Mouse (Mus musculus): ENCODE measurements around the gene Lamtor2. TPM values are rescaled to one million over a fixed set of nuclear protein-coding genes. Genes with fewer than 3 reads are reported as not detected.

The Lamtor2 gene
- polyA plus RNA-seq, 1 experiment from 2014 or later: 95.9 TPM

GRCm38 (mm10) chr3:88540085-88540484, 12.8 kb downstream of the Lamtor2 start:
- Histone ChIP-seq H3K27ac (no peak overlapping the region), H3K27me3 (no peaks in the 10 kb centered on the region), H3K36me3 (no peaks in the 10 kb centered on the region), H3K9ac (no peak overlapping the region; the same call in 1 of the 2 replicates), H3K4me1 (replicated peaks) (peaks cover 53% of the 10 kb centered on the region), H3K4me2 (no peak overlapping the region), H3K4me3 (replicated peaks) (no peak overlapping the region), H3K9me3 (replicated peaks) (no peaks in the 10 kb centered on the region)
- ATAC-seq (ENCODE audit: low read depth) (no peak), DNase-seq (no peak)
- WGBS (ENCODE audit: insufficient replicate concordance): 60% methylated on average over 5 of the region's 5 CpGs

GRCm38 (mm10) chr3:88539397-88539796, 13.5 kb downstream of the Lamtor2 start:
- no peaks in the 10 kb centered on the region for H3K9me3 ChIP-seq (replicated peaks)
- no peaks in the 10 kb centered on the region for H3K36me3 ChIP-seq
- H3K4me3 ChIP-seq (replicated peaks): no peak overlapping the region
- no peaks in the 10 kb centered on the region for H3K27me3 ChIP-seq
- WGBS (ENCODE audit: insufficient replicate concordance): 43% methylated on average over 3 of the region's 3 CpGs
- H3K4me1 ChIP-seq (replicated peaks): peaks cover 53% of the 10 kb centered on the region
- DNase-seq (no peak), ATAC-seq (ENCODE audit: low read depth) (no peak)
- no peak overlapping the region for H3K4me2 ChIP-seq
- no peak overlapping the region for H3K27ac ChIP-seq
- no peak overlapping the region for H3K9ac ChIP-seq

- ATAC-seq (ENCODE audit: low read depth) (no peak), DNase-seq (no peak)
- Histone ChIP-seq H3K9me3 (replicated peaks) (no peaks in the 10 kb centered on the region), H3K4me1 (replicated peaks) (peaks cover 59% of the 10 kb centered on the region), H3K4me2 (no peak overlapping the region), H3K27ac (no peak overlapping the region), H3K9ac (no peak overlapping the region), H3K27me3 (peaks cover 4% of the 10 kb centered on the region; the same call in 1 of the 2 replicates), H3K4me3 (replicated peaks) (no peak overlapping the region), H3K36me3 (no peaks in the 10 kb centered on the region)
- WGBS (ENCODE audit: insufficient replicate concordance): 65% methylated on average over 9 of the region's 9 CpGs
Measured at GRCm38 (mm10) chr3:88538271-88539145, 14.4 kb downstream of the Lamtor2 start.

GRCm38 (mm10) chr3:88537146-88537545, 15.7 kb downstream of the Lamtor2 start:
- Histone ChIP-seq H3K9me3 (replicated peaks) (no peaks in the 10 kb centered on the region), H3K4me2 (peak overlapping the region; percentile 98), H3K27me3 (peaks cover 16% of the 10 kb centered on the region), H3K4me3 (replicated peaks) (peak overlapping the region; percentile 61), H3K4me1 (replicated peaks) (peaks cover 71% of the 10 kb centered on the region), H3K36me3 (no peaks in the 10 kb centered on the region), H3K9ac (peak overlapping the region; percentile 68; the same call in 1 of the 2 replicates), H3K27ac (peak overlapping the region; percentile 60; the same call in 1 of the 2 replicates)
- 73% methylated on average over 6 of the region's 6 CpGs for WGBS (ENCODE audit: insufficient replicate concordance)
- ATAC-seq (ENCODE audit: low read depth) (no peak), DNase-seq (no peak)

GRCm38 (mm10) chr3:88536103-88536930, 16.6 kb downstream of the Lamtor2 start:
- peak; percentile 81 for DNase-seq
- Histone ChIP-seq H3K9me3 (replicated peaks) (no peaks in the 10 kb centered on the region), H3K27me3 (peaks cover 16% of the 10 kb centered on the region), H3K4me3 (replicated peaks) (peak overlapping the region; percentile 61), H3K27ac (peak overlapping the region; percentile 74), H3K36me3 (no peaks in the 10 kb centered on the region), H3K9ac (peak overlapping the region; percentile 68), H3K4me2 (peak overlapping the region; percentile 98), H3K4me1 (replicated peaks) (peaks cover 78% of the 10 kb centered on the region)
- peak; percentile 84 for ATAC-seq (ENCODE audit: low read depth)
- WGBS (ENCODE audit: insufficient replicate concordance): 3% methylated on average over 61 of the region's 64 CpGs

GRCm38 (mm10) chr3:88535527-88535926, 17.3 kb downstream of the Lamtor2 start:
- no peaks in the 10 kb centered on the region for H3K36me3 ChIP-seq
- DNase-seq: no peak
- H3K4me2 ChIP-seq: peak overlapping the region; percentile 98
- peaks cover 16% of the 10 kb centered on the region for H3K27me3 ChIP-seq
- peak overlapping the region; percentile 68 for H3K9ac ChIP-seq
- H3K4me3 ChIP-seq (replicated peaks): peak overlapping the region; percentile 61
- H3K4me1 ChIP-seq (replicated peaks): peaks cover 81% of the 10 kb centered on the region
- no peaks in the 10 kb centered on the region for H3K9me3 ChIP-seq (replicated peaks)
- no peak overlapping the region for H3K27ac ChIP-seq
- ATAC-seq (ENCODE audit: low read depth): no peak
- 71% methylated on average over 4 of the region's 4 CpGs for WGBS (ENCODE audit: insufficient replicate concordance)

- H3K9ac ChIP-seq: no peak overlapping the region; the same call in 1 of the 2 replicates
- peaks cover 81% of the 10 kb centered on the region for H3K4me1 ChIP-seq (replicated peaks)
- H3K27ac ChIP-seq: peak overlapping the region; percentile 21; the same call in 1 of the 2 replicates
Measured at GRCm38 (mm10) chr3:88535005-88535404, 17.9 kb downstream of the Lamtor2 start.

GRCm38 (mm10) chr3:88533706-88534105, 19.2 kb downstream of the Lamtor2 start:
- Histone ChIP-seq H3K4me1 (replicated peaks) (peaks cover 85% of the 10 kb centered on the region), H3K27me3 (peaks cover 16% of the 10 kb centered on the region), H3K9ac (peak overlapping the region; percentile 82), H3K9me3 (replicated peaks) (no peaks in the 10 kb centered on the region), H3K27ac (no peak overlapping the region), H3K4me3 (replicated peaks) (peak overlapping the region; percentile 76), H3K4me2 (peak overlapping the region; percentile 98), H3K36me3 (no peaks in the 10 kb centered on the region)
- ATAC-seq (ENCODE audit: low read depth) (no peak), DNase-seq (no peak)
- WGBS (ENCODE audit: insufficient replicate concordance): 13% methylated on average over 4 of the region's 5 CpGs

More at GRCm38 (mm10) chr3:88535005-88535404, 17.9 kb downstream of the Lamtor2 start:
- no peak for ATAC-seq (ENCODE audit: low read depth)
- H3K36me3 ChIP-seq: no peaks in the 10 kb centered on the region
- no peak overlapping the region for H3K4me3 ChIP-seq (replicated peaks)
- peaks cover 16% of the 10 kb centered on the region for H3K27me3 ChIP-seq
- DNase-seq: no peak
- no peaks in the 10 kb centered on the region for H3K9me3 ChIP-seq (replicated peaks)
- 57% methylated on average over 3 of the region's 3 CpGs for WGBS (ENCODE audit: insufficient replicate concordance)
- peak overlapping the region; percentile 98; the same call in 1 of the 2 replicates for H3K4me2 ChIP-seq

GRCm38 (mm10) chr3:88532689-88533511, 20.0 kb downstream of the Lamtor2 start:
- ATAC-seq (ENCODE audit: low read depth) (no peak), DNase-seq (no peak)
- 3% methylated on average over 38 of the region's 40 CpGs for WGBS (ENCODE audit: insufficient replicate concordance)
- no peaks in the 10 kb centered on the region for H3K36me3 ChIP-seq
- no peaks in the 10 kb centered on the region for H3K9me3 ChIP-seq (replicated peaks)
- peak overlapping the region; percentile 76 for H3K4me3 ChIP-seq (replicated peaks)
- H3K27me3 ChIP-seq: peaks cover 16% of the 10 kb centered on the region
- peak overlapping the region; percentile 82 for H3K9ac ChIP-seq
- H3K27ac ChIP-seq: peak overlapping the region; percentile 23
- H3K4me1 ChIP-seq (replicated peaks): peaks cover 88% of the 10 kb centered on the region
- H3K4me2 ChIP-seq: peak overlapping the region; percentile 98

GRCm38 (mm10) chr3:88532299-88532674, 20.6 kb downstream of the Lamtor2 start, which contains the start of gene Mex3a:
TSS of gene Mex3a (plus strand) at chr3:88532395.
- Histone ChIP-seq H3K27me3 (peaks cover 16% of the 10 kb centered on the region), H3K4me1 (replicated peaks) (peaks cover 90% of the 10 kb centered on the region), H3K9ac (peak within 1 kb of the TSS; percentile 82), H3K4me2 (peak within 1 kb of the TSS; percentile 98), H3K36me3 (no peaks in the 10 kb centered on the region), H3K27ac (peak within 1 kb of the TSS; percentile 77), H3K9me3 (replicated peaks) (no peaks in the 10 kb centered on the region), H3K4me3 (replicated peaks) (peak within 1 kb of the TSS; percentile 76)
- ATAC-seq (ENCODE audit: low read depth) (no peak), DNase-seq (no peak)
- 0% methylated on average over 12 of the region's 31 CpGs for WGBS (ENCODE audit: insufficient replicate concordance)

Measured in liver, embryonic 13.5 days (tissue).